8 mouse cellular contexts compared by ENCODE assay signal in genomic region chr12:3791732-3792131, GRCm38 (mm10). TPM values are rescaled to one million over a fixed set of nuclear protein-coding genes. Genes with fewer than 3 reads are reported as not detected.
DNase-seq lines count a peak whose midpoint lies in the region; ATAC-seq and TF ChIP-seq lines count a peak whose summit lies in the region.

No protein-coding gene starts in this region.

- H3K27ac ChIP-seq in CH12.LX (ENCODE audit: insufficient read depth, low read depth), result no peak overlapping the region
- no peak overlapping the region for H3K27ac ChIP-seq in forebrain, embryonic 11.5 days (ENCODE audit: low read depth, low read length)
- H3K27ac ChIP-seq in heart, embryonic 15.5 days, result no peak overlapping the region
- H3K27ac ChIP-seq in liver, embryonic 13.5 days, result no peak overlapping the region
- no peak overlapping the region for H3K27ac ChIP-seq in stomach, embryonic 14.5 days (ENCODE audit: low read length)

- in situ Hi-C loops in CH12.LX (cut with MboI; ENCODE audit: low pct_ligation_motif_present, low pct_unique_long_range_greater_than_20kb, low sequenced_read_pairs), result no loop called here

- peaks cover 3% of the 10 kb centered on the region for H3K27me3 ChIP-seq in CH12.LX (replicated peaks)
- H3K27me3 ChIP-seq in forebrain, embryonic 11.5 days (ENCODE audit: control insufficient read depth, insufficient read depth, low read length), result peaks cover 2% of the 10 kb centered on the region; the same call in 1 of the 2 replicates
- H3K27me3 ChIP-seq in heart, embryonic 15.5 days, result no peaks in the 10 kb centered on the region
- peaks cover 34% of the 10 kb centered on the region for H3K27me3 ChIP-seq in liver, embryonic 13.5 days
- no peaks in the 10 kb centered on the region for H3K27me3 ChIP-seq in stomach, embryonic 14.5 days (ENCODE audit: control insufficient read depth, insufficient read depth, low read length)

- DNase-seq in CH12.LX (ENCODE audit: extremely low read depth), result peak; percentile 95
- peak; percentile 93 for DNase-seq in c-Kit-positive CD71-positive TER-119-negative erythroid progenitor cells, embryonic 14.5 days (ENCODE audit: low read depth)
- peak; percentile 96 for DNase-seq in forebrain, embryonic 11.5 days (ENCODE audit: low spot score)
- peak; percentile 97 for DNase-seq in kidney, postnatal 25 days
- DNase-seq in liver, embryonic 13.5 days, result peak; percentile 86
- peak; percentile 95 for DNase-seq in natural killer cell, adult 2 months (ENCODE audit: low spot score in 2 of 2)

- 1% methylated on average over 22 of the region's 22 CpGs for WGBS in forebrain, embryonic 11.5 days
- WGBS in heart, embryonic 15.5 days, result under 1% methylated on average over 22 of the region's 22 CpGs
- WGBS in liver, embryonic 13.5 days (ENCODE audit: insufficient replicate concordance), result under 1% methylated on average over 22 of the region's 22 CpGs
- under 1% methylated on average over 22 of the region's 22 CpGs for WGBS in stomach, embryonic 14.5 days

- peak; percentile 48 for TF ChIP-seq RAD21 in CH12.LX (IDR thresholded peaks at IDR 0.05; ENCODE audit: low read depth, low read length)

- dilution Hi-C loops in CH12.LX (cut with MboI; ENCODE audit: extremely low pct_ligation_motif_present, extremely low pct_unique_long_range_greater_than_20kb, low sequenced_read_pairs), result no loop called here

- no peaks in the 10 kb centered on the region for H3K9me3 ChIP-seq in CH12.LX (replicated peaks; ENCODE audit: low read length)
- H3K9me3 ChIP-seq in forebrain, embryonic 11.5 days (ENCODE audit: control insufficient read depth, low read length), result no peaks in the 10 kb centered on the region
- no peaks in the 10 kb centered on the region for H3K9me3 ChIP-seq in heart, embryonic 15.5 days (replicated peaks)
- no peaks in the 10 kb centered on the region for H3K9me3 ChIP-seq in liver, embryonic 13.5 days (replicated peaks)
- no peaks in the 10 kb centered on the region for H3K9me3 ChIP-seq in stomach, embryonic 14.5 days (ENCODE audit: control insufficient read depth, low read depth, low read length)

- peaks cover 13 to 53% of the 10 kb centered on the region in 2 experiments for H3K4me1 ChIP-seq in CH12.LX (ENCODE audit: control insufficient read depth in 1 of 2, insufficient read depth in 2 of 2)
- H3K4me1 ChIP-seq in forebrain, embryonic 11.5 days (replicated peaks; ENCODE audit: control insufficient read depth, insufficient read depth, low read length), result peaks cover 2% of the 10 kb centered on the region; the same call in 1 of the 2 replicates
- H3K4me1 ChIP-seq in heart, embryonic 15.5 days (replicated peaks), result peaks cover 23% of the 10 kb centered on the region
- H3K4me1 ChIP-seq in liver, embryonic 13.5 days (replicated peaks), result peaks cover 13% of the 10 kb centered on the region
- H3K4me1 ChIP-seq in stomach, embryonic 14.5 days (ENCODE audit: control insufficient read depth, insufficient read depth, low read length), result peaks cover 26% of the 10 kb centered on the region

- peak; percentile 68 for TF ChIP-seq POLR2A in CH12.LX (IDR thresholded peaks at IDR 0.05; ENCODE audit: low read depth, low read length)

- H3K9ac ChIP-seq in CH12.LX (ENCODE audit: insufficient read depth, low read depth), result 0 out of 2 replicates have a peak overlapping the region, but pooled peaks have one; percentile 34
- H3K9ac ChIP-seq in forebrain, embryonic 11.5 days (ENCODE audit: low read length), result peak overlapping the region; percentile 43
- H3K9ac ChIP-seq in heart, embryonic 15.5 days, result peak overlapping the region; percentile 38; the same call in 1 of the 2 replicates
- no peak overlapping the region for H3K9ac ChIP-seq in liver, embryonic 13.5 days
- H3K9ac ChIP-seq in stomach, embryonic 14.5 days (replicated peaks; ENCODE audit: low read depth, low read length), result no peak overlapping the region; the same call in 1 of the 2 replicates

- TF ChIP-seq CTCF in CH12.LX (conservative IDR thresholded peaks at IDR 0.05 in 1 of 2, IDR thresholded peaks at IDR 0.05 in 1 of 2; ENCODE audit: low read depth in 2 of 2, low read length in 2 of 2), result peak; percentile 58 to 87

- peak overlapping the region; percentile 25; the same call in 1 of the 2 replicates for H3K4me2 ChIP-seq in CH12.LX (ENCODE audit: insufficient read depth, low read depth, poor library complexity, severe bottlenecking)
- peak overlapping the region; percentile 48 for H3K4me2 ChIP-seq in forebrain, embryonic 11.5 days (ENCODE audit: low read depth, low read length, severe bottlenecking)
- H3K4me2 ChIP-seq in heart, embryonic 15.5 days, result peak overlapping the region; percentile 71
- H3K4me2 ChIP-seq in liver, embryonic 13.5 days, result peak overlapping the region; percentile 57
- peak overlapping the region; percentile 61 for H3K4me2 ChIP-seq in stomach, embryonic 14.5 days (replicated peaks; ENCODE audit: low read depth, low read length)

- no peak; the same call in 1 of the 2 replicates for TF ChIP-seq EP300 in CH12.LX (IDR thresholded peaks at IDR 0.05; ENCODE audit: low read length)

- H3K36me3 ChIP-seq in CH12.LX (replicated peaks in 1 of 2; ENCODE audit: control insufficient read depth in 1 of 2, insufficient read depth in 1 of 2, low read length in 1 of 2), result no peaks in the 10 kb centered on the region
- no peaks in the 10 kb centered on the region for H3K36me3 ChIP-seq in forebrain, embryonic 11.5 days (ENCODE audit: control insufficient read depth, insufficient read depth, low read length)
- H3K36me3 ChIP-seq in heart, embryonic 15.5 days, result no peaks in the 10 kb centered on the region
- H3K36me3 ChIP-seq in liver, embryonic 13.5 days, result no peaks in the 10 kb centered on the region
- no peaks in the 10 kb centered on the region for H3K36me3 ChIP-seq in stomach, embryonic 14.5 days (ENCODE audit: control insufficient read depth, insufficient read depth, low read length)

- H3K79me2 ChIP-seq in CH12.LX (replicated peaks; ENCODE audit: control insufficient read depth, extremely low read depth, insufficient read depth, poor library complexity, severe bottlenecking), result no peaks in the 10 kb centered on the region

- peak overlapping the region in 2 of 3 experiments; percentile 39 to 46 for H3K4me3 ChIP-seq in CH12.LX (replicated peaks in 1 of 3; ENCODE audit: low read depth in 2 of 3, low read length in 2 of 3, poor library complexity in 1 of 3)
- peak overlapping the region; percentile 27 for H3K4me3 ChIP-seq in forebrain, embryonic 11.5 days (ENCODE audit: low read depth, low read length)
- H3K4me3 ChIP-seq in heart, embryonic 15.5 days, result peak overlapping the region; percentile 46
- H3K4me3 ChIP-seq in liver, embryonic 13.5 days (replicated peaks), result peak overlapping the region; percentile 28
- peak overlapping the region; percentile 28 for H3K4me3 ChIP-seq in stomach, embryonic 14.5 days (ENCODE audit: low read depth, low read length)

- peak; percentile 96 for ATAC-seq in forebrain, embryonic 11.5 days (replicated peaks; ENCODE audit: low FRiP score)
- ATAC-seq in heart, embryonic 15.5 days (replicated peaks; ENCODE audit: insufficient number of reproducible peaks, insufficient read depth, low FRiP score, low read depth), result peak; percentile 87
- ATAC-seq in liver, embryonic 13.5 days (ENCODE audit: low read depth), result peak; percentile 91
- peak; percentile 84 for ATAC-seq in stomach, embryonic 14.5 days (ENCODE audit: insufficient number of reproducible peaks, insufficient read depth, low FRiP score, low read depth)

TF ChIP-seq in CH12.LX, 34 proteins besides CTCF, POLR2A, EP300 and RAD21:
- TF ChIP-seq IRF4 (IDR thresholded peaks at IDR 0.05; ENCODE audit: low read depth, low read length) (peak; percentile 37; the same call in 1 of the 2 replicates), MEF2A (IDR thresholded peaks at IDR 0.05; ENCODE audit: borderline replicate concordance, low read depth, low read length) (0 out of 2 replicates have a peak, but pooled peaks have one; percentile 35), SMC3 (IDR thresholded peaks at IDR 0.05; ENCODE audit: low read depth, low read length) (peak; percentile 67), HCFC1 (IDR thresholded peaks at IDR 0.05; ENCODE audit: low read depth, low read length) (peak; percentile 24; the same call in 1 of the 2 replicates), TBP (conservative IDR thresholded peaks at IDR 0.05; ENCODE audit: low read depth, low read length) (peak; percentile 74), KAT2A (IDR thresholded peaks at IDR 0.05; ENCODE audit: insufficient replicate concordance, low read length) (no peak), ELF1 (IDR thresholded peaks at IDR 0.05; ENCODE audit: low read depth, low read length) (peak; percentile 48), MAZ (IDR thresholded peaks at IDR 0.05; ENCODE audit: low read depth, low read length) (no peak), ZNF384 (IDR thresholded peaks at IDR 0.05; ENCODE audit: low read depth, low read length) (peak; percentile 89), NRF1 (IDR thresholded peaks at IDR 0.05; ENCODE audit: low read depth, low read length) (peak; percentile 87), BHLHE40 (IDR thresholded peaks at IDR 0.05; ENCODE audit: low read depth, low read length) (peak; percentile 37; the same call in 1 of the 2 replicates), CHD1 (IDR thresholded peaks at IDR 0.05; ENCODE audit: low read depth, low read length) (no peak)
TF ChIP-seq in CH12.LX: peak in this region for 9.

RNA-seq across cellular contexts. Expression of gene Dnmt3a, which starts 14.1 kb away (rescaled TPM):
- total RNA-seq in CH12.LX (2012; rRNA removed), result 21.2 and 23.4 TPM in 2 replicates
- total RNA-seq in CH12.LX (2014; rRNA removed), result 15.4 and 15.5 TPM in 2 replicates
- polyA plus RNA-seq in CH12.LX (2012; ENCODE audit: insufficient read length, low read depth), result 61.5 TPM in 2 replicates
- 102 and 104 TPM in 2 replicates for polyA plus RNA-seq in forebrain, embryonic 11.5 days (2014; fragmentation: Nextera tagmentation; extraction: Ambion mirVana)
- polyA plus RNA-seq in heart, embryonic 15.5 days (2015; fragmentation: Nextera tagmentation; extraction: Ambion mirVana), result 79.9 and 94.7 TPM in 2 replicates
- polyA plus RNA-seq in liver, embryonic 13.5 days (2015; fragmentation: Nextera tagmentation; extraction: Ambion mirVana), result 29.6 and 33.7 TPM in 2 replicates
- 77.9 and 83.1 TPM in 2 replicates for polyA plus RNA-seq in stomach, embryonic 14.5 days (2014; fragmentation: Nextera tagmentation; extraction: Ambion mirVana)

Comparison
In these comparisons a context has a peak if more than half of its experiments do, and no peak if none do; other contexts are left out.
1. H3K9ac ChIP-seq: peak in CH12.LX (single experiment), forebrain, embryonic 11.5 days (single experiment) and heart, embryonic 15.5 days (single experiment); none in liver, embryonic 13.5 days (single experiment) and stomach, embryonic 14.5 days (single experiment).
2. Peak in every context shown above with its lines, with median percentiles within 50 percentile points of each other: DNase-seq, H3K4me2 ChIP-seq, H3K4me3 ChIP-seq and ATAC-seq.